Mouse (Mus musculus) forebrain, embryonic 12.5 days (tissue): ENCODE measurements around the gene Arl15. TPM values are rescaled to one million over a fixed set of nuclear protein-coding genes. Genes with fewer than 3 reads are reported as not detected.

Experiments used
- ATAC-seq: fragments of 200-750 bp; cut with Nextera tagmentation; 2 replicates; pipeline ENCODE4 v1.8.0; 2017; ENCODE audit warnings: moderate TSS enrichment; ENCODE audit not compliant: low FRiP score
- H3K27ac ChIP-seq: fragments of 300-500 bp; sonication (generic); 2 replicates; pipeline ENCODE4 v1.5.1; 2016; ENCODE audit warnings: mild to moderate bottlenecking
- H3K27me3 ChIP-seq: fragments of 300-500 bp; sonication (generic); 2 replicates; pipeline ENCODE4 v1.6.1; 2016; ENCODE audit warnings: mild to moderate bottlenecking
- H3K36me3 ChIP-seq: fragments of 300-500 bp; sonication (generic); replicated peaks from 2 replicates; pipeline ENCODE4 v1.6.1; 2016; ENCODE audit warnings: mild to moderate bottlenecking
- H3K4me1 ChIP-seq: fragments of 300-500 bp; sonication (generic); 2 replicates; pipeline ENCODE4 v1.6.1; 2016
- H3K4me2 ChIP-seq: fragments of 300-500 bp; sonication (generic); 2 replicates; pipeline ENCODE4 v1.6.1; 2016; ENCODE audit warnings: mild to moderate bottlenecking, moderate library complexity
- H3K4me3 ChIP-seq: fragments of 300-500 bp; sonication (generic); replicated peaks from 2 replicates; pipeline ENCODE4 v1.5.1; 2016; ENCODE audit warnings: mild to moderate bottlenecking
- H3K9ac ChIP-seq: fragments of 300-500 bp; sonication (generic); 2 replicates; pipeline ENCODE4 v1.6.1; 2016; ENCODE audit warnings: mild to moderate bottlenecking
- H3K9me3 ChIP-seq: fragments of 300-500 bp; sonication (generic); 2 replicates; pipeline ENCODE4 v1.6.1; 2016
- WGBS: fragments of 180-500 bp; shearing (Covaris S2); methylation state at CpG from one replicate; pipeline ENCODE4 v1.1.7; 2016; 5-methylcytosine and 5-hydroxymethylcytosine counted together
- polyA plus RNA-seq: library from polyadenylated mRNA; unstranded; fragments of >200 nt; fragmentation: Nextera tagmentation; extraction: Ambion mirVana; gene quantifications from 2 replicates; pipeline ENCODE4 v1.2.1, GENCODE M21; 2016

Gene Arl15
- 15.7 and 16.9 TPM in 2 replicates for polyA plus RNA-seq

GRCm38 (mm10) chr13:113794039-113794704, at the start of gene Arl15:
Gene Arl15, plus strand, starts transcription at chr13:113794505.
- peak; percentile 99 for ATAC-seq
- Histone ChIP-seq H3K9ac (peak within 1 kb of the TSS; percentile 92), H3K4me1 (peaks cover 21% of the 10 kb centered on the region), H3K4me2 (peak within 1 kb of the TSS; percentile 62), H3K9me3 (no peaks in the 10 kb centered on the region), H3K36me3 (no peaks in the 10 kb centered on the region), H3K4me3 (peak within 1 kb of the TSS; percentile 83), H3K27ac (peak within 1 kb of the TSS; percentile 91), H3K27me3 (no peaks in the 10 kb centered on the region)
- WGBS, result under 1% methylated on average over 49 of the region's 49 CpGs

DNA sequence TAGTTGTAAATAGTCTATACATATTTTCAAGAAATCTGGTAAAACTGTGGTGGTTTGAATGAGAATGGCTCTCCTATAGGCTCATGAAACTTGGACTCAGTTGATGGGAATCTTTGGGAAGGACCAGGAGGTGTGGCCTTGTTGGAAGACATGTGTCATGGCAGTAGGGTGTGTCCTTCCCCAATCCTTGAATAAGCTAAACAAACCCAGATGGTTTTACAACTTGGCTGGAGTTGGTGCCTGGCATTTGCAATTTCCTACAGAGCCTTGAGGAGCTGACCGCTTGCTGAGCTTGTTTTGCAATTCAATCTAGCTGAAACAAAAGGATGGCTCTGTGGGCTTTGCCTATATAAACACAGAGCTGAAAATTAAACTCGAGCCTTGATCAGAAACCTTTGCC, 49.0 kb upstream of the Arl15 start:
- Histone ChIP-seq H3K4me2 (no peak overlapping the region), H3K4me3 (no peak overlapping the region), H3K36me3 (no peaks in the 10 kb centered on the region), H3K4me1 (no peaks in the 10 kb centered on the region), H3K9ac (no peak overlapping the region), H3K9me3 (no peaks in the 10 kb centered on the region), H3K27ac (no peak overlapping the region), H3K27me3 (no peaks in the 10 kb centered on the region)
- no peak for ATAC-seq
- WGBS, result 66% methylated on average over 2 of the region's 2 CpGs

DNA sequence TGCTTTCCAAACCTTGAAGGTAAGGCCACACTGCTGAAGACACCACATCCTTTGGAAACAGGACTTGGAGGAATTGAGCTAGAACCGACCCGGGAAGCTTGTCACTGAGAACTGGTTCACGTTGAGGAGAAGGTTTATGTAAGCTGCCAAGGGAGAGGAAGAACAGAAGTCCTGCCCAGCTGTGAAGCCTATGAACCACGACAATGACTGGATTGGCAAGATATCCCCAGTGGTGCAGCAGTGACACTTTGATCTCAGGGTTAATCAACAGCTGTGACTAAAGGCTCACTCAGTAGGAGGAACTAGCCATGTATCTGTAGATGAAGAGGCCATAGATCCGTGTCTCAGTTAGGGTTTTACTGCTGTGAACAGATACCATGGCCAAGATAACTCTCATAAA, 43.5 kb upstream of the Arl15 start:
- Histone ChIP-seq H3K36me3 (no peaks in the 10 kb centered on the region), H3K4me1 (no peaks in the 10 kb centered on the region), H3K27me3 (no peaks in the 10 kb centered on the region), H3K9me3 (0 out of 2 replicates have a peak, but pooled peaks cover 4% of the 10 kb centered on the region), H3K27ac (no peak overlapping the region), H3K4me2 (no peak overlapping the region), H3K4me3 (no peak overlapping the region), H3K9ac (no peak overlapping the region)
- no peak for ATAC-seq
- 76% methylated on average over 5 of the region's 5 CpGs for WGBS

DNA sequence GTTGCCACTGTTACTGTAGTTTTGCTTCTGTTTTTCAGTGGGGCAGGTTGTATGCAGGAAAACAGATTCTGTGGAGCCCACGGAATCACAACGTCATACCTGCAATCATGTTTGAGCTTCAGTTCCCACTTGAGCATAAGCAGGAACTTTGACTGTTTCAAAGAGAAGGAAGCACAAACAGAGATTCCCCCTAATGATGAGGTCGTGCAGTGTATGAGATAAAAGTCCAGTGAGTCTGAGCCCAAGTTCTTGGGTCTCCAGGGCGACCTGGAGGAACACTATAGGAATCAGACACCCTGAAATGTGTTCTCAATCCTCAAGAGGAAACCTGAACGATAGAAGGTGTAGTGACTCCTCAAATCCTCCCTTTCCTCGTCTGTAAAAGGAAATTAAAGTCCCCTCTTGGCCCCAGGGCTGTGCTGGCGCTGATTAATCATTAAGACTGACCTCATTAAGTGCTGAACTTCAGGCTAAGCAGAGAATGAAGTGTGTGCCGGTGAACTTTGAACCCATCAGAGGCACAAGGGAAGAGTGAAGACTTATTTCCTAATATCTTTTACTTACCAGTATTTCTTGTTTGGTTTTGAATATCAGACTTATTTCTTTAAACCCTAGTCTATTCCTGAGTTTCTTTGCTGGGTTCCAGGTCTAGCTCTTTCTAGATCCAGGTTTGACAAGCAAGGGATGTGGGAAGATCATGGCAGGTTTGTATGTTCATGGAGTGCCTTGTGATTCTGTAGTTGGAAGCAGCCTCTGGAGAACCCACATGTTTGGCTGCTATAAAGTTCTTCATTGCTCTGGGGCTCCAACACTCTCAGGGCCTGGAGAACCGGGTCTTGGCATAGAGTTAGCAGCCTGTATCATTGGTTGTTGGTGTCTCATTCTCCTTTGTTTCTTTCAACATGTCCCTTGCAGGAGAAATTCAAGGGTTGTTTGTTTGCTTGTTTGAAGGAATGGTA, 39.3 kb upstream of the Arl15 start:
- Histone ChIP-seq H3K27ac (no peak overlapping the region), H3K9ac (no peak overlapping the region), H3K4me2 (no peak overlapping the region), H3K9me3 (0 out of 2 replicates have a peak, but pooled peaks cover 4% of the 10 kb centered on the region), H3K4me1 (peaks cover 3% of the 10 kb centered on the region; the same call in 1 of the 2 replicates), H3K27me3 (peaks cover 11% of the 10 kb centered on the region; the same call in 1 of the 2 replicates), H3K4me3 (no peak overlapping the region), H3K36me3 (no peaks in the 10 kb centered on the region)
- no peak for ATAC-seq
- WGBS, result 73% methylated on average over 9 of the region's 9 CpGs

GRCm38 (mm10) chr13:113755779-113756178, 38.5 kb upstream of the Arl15 start:
- H3K4me1 ChIP-seq, result peaks cover 3% of the 10 kb centered on the region; the same call in 1 of the 2 replicates
- no peak overlapping the region for H3K27ac ChIP-seq
- H3K4me2 ChIP-seq, result no peak overlapping the region
- H3K27me3 ChIP-seq, result peaks cover 11% of the 10 kb centered on the region; the same call in 1 of the 2 replicates
- no peaks in the 10 kb centered on the region for H3K36me3 ChIP-seq
- 41% methylated on average over 6 of the region's 6 CpGs for WGBS
- no peak overlapping the region for H3K9ac ChIP-seq
- no peak for ATAC-seq
- H3K4me3 ChIP-seq, result no peak overlapping the region
- H3K9me3 ChIP-seq, result 0 out of 2 replicates have a peak, but pooled peaks cover 4% of the 10 kb centered on the region

DNA sequence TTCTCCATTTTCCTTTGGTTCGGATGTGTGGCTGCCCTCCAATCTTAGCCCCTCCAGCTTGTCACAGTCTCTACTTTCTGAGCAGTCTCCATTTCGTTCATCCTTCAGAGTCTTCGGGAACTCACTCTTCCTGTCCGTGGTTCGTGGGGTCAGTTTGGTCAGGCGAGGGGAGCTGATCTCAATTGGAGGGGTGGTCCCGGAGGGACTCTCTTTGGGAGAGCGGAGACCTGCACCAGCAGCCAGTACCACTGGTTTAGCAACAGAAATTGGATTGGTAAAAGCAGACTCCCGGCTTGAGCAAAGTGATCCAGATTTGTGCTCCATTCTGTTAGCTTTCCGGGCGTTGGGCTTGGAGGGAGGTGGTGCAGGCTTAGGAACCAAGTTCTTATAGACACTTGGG, 32.6 kb upstream of the Arl15 start:
- no peak for ATAC-seq
- Histone ChIP-seq H3K27ac (no peak overlapping the region), H3K9me3 (no peaks in the 10 kb centered on the region), H3K4me1 (peaks cover 3% of the 10 kb centered on the region; the same call in 1 of the 2 replicates), H3K27me3 (peaks cover 11% of the 10 kb centered on the region; the same call in 1 of the 2 replicates), H3K4me3 (no peak overlapping the region), H3K36me3 (no peaks in the 10 kb centered on the region), H3K4me2 (no peak overlapping the region), H3K9ac (no peak overlapping the region)
- 95% methylated on average over 11 of the region's 11 CpGs for WGBS

GRCm38 (mm10) chr13:113762766-113763516, 31.4 kb upstream of the Arl15 start:
- no peak overlapping the region for H3K4me2 ChIP-seq
- no peak overlapping the region for H3K27ac ChIP-seq
- 89% methylated on average over 14 of the region's 14 CpGs for WGBS
- no peak overlapping the region for H3K9ac ChIP-seq
- no peak overlapping the region for H3K4me3 ChIP-seq
- no peak for ATAC-seq
- peaks cover 3% of the 10 kb centered on the region; the same call in 1 of the 2 replicates for H3K4me1 ChIP-seq
- H3K36me3 ChIP-seq, result no peaks in the 10 kb centered on the region
- H3K9me3 ChIP-seq, result no peaks in the 10 kb centered on the region
- peaks cover 7% of the 10 kb centered on the region; the same call in 1 of the 2 replicates for H3K27me3 ChIP-seq

DNA sequence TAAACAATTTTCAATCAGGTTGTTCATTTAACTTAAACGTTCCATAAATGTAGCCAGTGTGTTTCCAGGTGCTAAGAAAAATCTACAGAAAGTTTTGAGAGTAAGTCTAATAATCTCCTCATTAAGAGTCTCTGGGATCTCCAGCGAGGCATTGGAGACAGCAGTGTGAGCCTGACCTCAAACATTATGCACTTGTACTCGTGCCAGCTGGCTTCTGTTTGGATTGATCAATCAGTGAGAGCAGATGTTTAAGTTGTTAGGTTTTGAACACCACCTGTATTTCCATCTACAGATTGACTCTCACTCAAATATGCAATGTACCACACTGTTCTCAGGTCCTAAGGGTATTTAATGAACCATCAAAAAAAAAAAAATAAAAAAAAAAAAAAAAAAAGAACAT, 28.9 kb upstream of the Arl15 start:
- Histone ChIP-seq H3K27ac (no peak overlapping the region), H3K27me3 (no peaks in the 10 kb centered on the region), H3K36me3 (no peaks in the 10 kb centered on the region), H3K4me3 (no peak overlapping the region), H3K4me1 (no peaks in the 10 kb centered on the region), H3K9me3 (no peaks in the 10 kb centered on the region), H3K9ac (no peak overlapping the region), H3K4me2 (no peak overlapping the region)
- 42% methylated on average over 3 of the region's 3 CpGs for WGBS
- no peak; the same call in 1 of the 2 replicates for ATAC-seq

GRCm38 (mm10) chr13:113769829-113770228, 24.5 kb upstream of the Arl15 start:
- no peaks in the 10 kb centered on the region for H3K36me3 ChIP-seq
- WGBS, result 92% methylated on average over 3 of the region's 3 CpGs
- H3K4me2 ChIP-seq, result no peak overlapping the region
- no peaks in the 10 kb centered on the region for H3K9me3 ChIP-seq
- ATAC-seq, result no peak
- H3K9ac ChIP-seq, result no peak overlapping the region
- no peak overlapping the region for H3K27ac ChIP-seq
- H3K4me3 ChIP-seq, result no peak overlapping the region
- H3K4me1 ChIP-seq, result no peaks in the 10 kb centered on the region
- H3K27me3 ChIP-seq, result no peaks in the 10 kb centered on the region

GRCm38 (mm10) chr13:113770340-113770739, 24.0 kb upstream of the Arl15 start:
- H3K27ac ChIP-seq, result no peak overlapping the region
- WGBS, result 91% methylated on average over 5 of the region's 5 CpGs

GRCm38 (mm10) chr13:113771340-113771739, 23.0 kb upstream of the Arl15 start:
- Histone ChIP-seq H3K4me3 (no peak overlapping the region), H3K9ac (no peak overlapping the region), H3K4me1 (no peaks in the 10 kb centered on the region), H3K36me3 (no peaks in the 10 kb centered on the region), H3K27me3 (no peaks in the 10 kb centered on the region), H3K4me2 (no peak overlapping the region), H3K27ac (no peak overlapping the region), H3K9me3 (no peaks in the 10 kb centered on the region)
- no peak for ATAC-seq
- 45% methylated on average over 1 of the region's 1 CpGs for WGBS

More at GRCm38 (mm10) chr13:113770340-113770739, 24.0 kb upstream of the Arl15 start:
- Histone ChIP-seq H3K9ac (no peak overlapping the region), H3K9me3 (no peaks in the 10 kb centered on the region), H3K36me3 (no peaks in the 10 kb centered on the region), H3K4me3 (no peak overlapping the region), H3K4me1 (no peaks in the 10 kb centered on the region), H3K4me2 (no peak overlapping the region), H3K27me3 (no peaks in the 10 kb centered on the region)
- ATAC-seq, result no peak

- Histone ChIP-seq H3K4me1 (no peaks in the 10 kb centered on the region), H3K27ac (no peak overlapping the region), H3K4me2 (no peak overlapping the region), H3K4me3 (no peak overlapping the region), H3K36me3 (no peaks in the 10 kb centered on the region), H3K9ac (no peak overlapping the region), H3K27me3 (no peaks in the 10 kb centered on the region), H3K9me3 (no peaks in the 10 kb centered on the region)
- ATAC-seq, result no peak
- WGBS, result 92% methylated on average over 8 of the region's 8 CpGs
These were observed 19.5 kb upstream of the Arl15 start for GRCm38 (mm10) chr13:113774799-113775198.
